Mouse (Mus musculus): ENCODE measurements around the gene Dner. TPM values are rescaled to one million over a fixed set of nuclear protein-coding genes. Genes with fewer than 3 reads are reported as not detected.

Dner gene
- polyA plus RNA-seq, 1 experiment from 2014 or later: 0.67 TPM

GRCm38 (mm10) chr1:84622978-84623554 is 73.0 kb downstream of the Dner start:
- 31% methylated on average over 12 of the region's 12 CpGs for WGBS
- Histone ChIP-seq H3K36me3 (no peaks in the 10 kb centered on the region), H3K9ac (no peak overlapping the region), H3K4me3 (no peak overlapping the region), H3K27me3 (no peaks in the 10 kb centered on the region), H3K9me3 (replicated peaks) (no peaks in the 10 kb centered on the region), H3K4me2 (no peak overlapping the region), H3K27ac (no peak overlapping the region), H3K4me1 (replicated peaks) (peaks cover 4% of the 10 kb centered on the region; the same call in 1 of the 2 replicates)
- no peak for ATAC-seq (replicated peaks; ENCODE audit: insufficient number of reproducible peaks, insufficient read depth, low FRiP score, low read depth)

GRCm38 (mm10) chr1:84621308-84621707 is 74.7 kb downstream of the Dner start:
- no peak for ATAC-seq (replicated peaks; ENCODE audit: insufficient number of reproducible peaks, insufficient read depth, low FRiP score, low read depth)
- Histone ChIP-seq H3K27ac (no peak overlapping the region), H3K9ac (no peak overlapping the region), H3K4me2 (no peak overlapping the region), H3K36me3 (no peaks in the 10 kb centered on the region), H3K9me3 (replicated peaks) (no peaks in the 10 kb centered on the region), H3K4me1 (replicated peaks) (peaks cover 4% of the 10 kb centered on the region; the same call in 1 of the 2 replicates), H3K27me3 (no peaks in the 10 kb centered on the region), H3K4me3 (no peak overlapping the region)
- WGBS: 65% methylated on average over 3 of the region's 3 CpGs

- no peaks in the 10 kb centered on the region for H3K27me3 ChIP-seq
- no peaks in the 10 kb centered on the region for H3K36me3 ChIP-seq
- H3K27ac ChIP-seq: no peak overlapping the region
- peak overlapping the region; percentile 50 for H3K4me2 ChIP-seq
- H3K9ac ChIP-seq: no peak overlapping the region
- ATAC-seq (replicated peaks; ENCODE audit: insufficient number of reproducible peaks, insufficient read depth, low FRiP score, low read depth): no peak
- no peaks in the 10 kb centered on the region for H3K9me3 ChIP-seq (replicated peaks)
- H3K4me3 ChIP-seq: peak overlapping the region; percentile 21; the same call in 1 of the 2 replicates
- WGBS: 41% methylated on average over 16 of the region's 16 CpGs
- peaks cover 4% of the 10 kb centered on the region; the same call in 1 of the 2 replicates for H3K4me1 ChIP-seq (replicated peaks)
Observed at GRCm38 (mm10) chr1:84619131-84619760, 76.8 kb downstream of the Dner start.

- no peak for ATAC-seq (replicated peaks; ENCODE audit: insufficient number of reproducible peaks, insufficient read depth, low FRiP score, low read depth)
- no peaks in the 10 kb centered on the region for H3K36me3 ChIP-seq
- peak overlapping the region; percentile 18; the same call in 1 of the 2 replicates for H3K27ac ChIP-seq
- no peaks in the 10 kb centered on the region for H3K9me3 ChIP-seq (replicated peaks)
- WGBS: 57% methylated on average over 1 of the region's 1 CpGs
- H3K4me1 ChIP-seq (replicated peaks): peaks cover 3% of the 10 kb centered on the region; the same call in 1 of the 2 replicates
- no peak overlapping the region for H3K4me2 ChIP-seq
- H3K9ac ChIP-seq: no peak overlapping the region
- H3K4me3 ChIP-seq: no peak overlapping the region
- H3K27me3 ChIP-seq: no peaks in the 10 kb centered on the region
Observed at GRCm38 (mm10) chr1:84618094-84618493, 77.9 kb downstream of the Dner start.

- H3K27me3 ChIP-seq: no peaks in the 10 kb centered on the region
- no peaks in the 10 kb centered on the region for H3K9me3 ChIP-seq (replicated peaks)
- no peaks in the 10 kb centered on the region for H3K36me3 ChIP-seq
- no peak overlapping the region for H3K4me2 ChIP-seq
- no peak for ATAC-seq (replicated peaks; ENCODE audit: insufficient number of reproducible peaks, insufficient read depth, low FRiP score, low read depth)
- no peak overlapping the region for H3K27ac ChIP-seq
- no peak overlapping the region for H3K9ac ChIP-seq
- H3K4me1 ChIP-seq (replicated peaks): no peaks in the 10 kb centered on the region
- H3K4me3 ChIP-seq: no peak overlapping the region
Observed at GRCm38 (mm10) chr1:84616133-84616532, 79.9 kb downstream of the Dner start.

- H3K4me1 ChIP-seq (replicated peaks): no peaks in the 10 kb centered on the region
- H3K27ac ChIP-seq: no peak overlapping the region
- H3K9me3 ChIP-seq (replicated peaks): no peaks in the 10 kb centered on the region
- no peak for ATAC-seq (replicated peaks; ENCODE audit: insufficient number of reproducible peaks, insufficient read depth, low FRiP score, low read depth)
- H3K9ac ChIP-seq: no peak overlapping the region
- H3K4me2 ChIP-seq: no peak overlapping the region
- no peaks in the 10 kb centered on the region for H3K36me3 ChIP-seq
- no peak overlapping the region for H3K4me3 ChIP-seq
- no peaks in the 10 kb centered on the region for H3K27me3 ChIP-seq
- WGBS: 41% methylated on average over 7 of the region's 7 CpGs
Observed at GRCm38 (mm10) chr1:84614596-84614995, 81.4 kb downstream of the Dner start.

GRCm38 (mm10) chr1:84613119-84613518 is 82.9 kb downstream of the Dner start:
- ATAC-seq (replicated peaks; ENCODE audit: insufficient number of reproducible peaks, insufficient read depth, low FRiP score, low read depth): no peak
- H3K27me3 ChIP-seq: no peaks in the 10 kb centered on the region

GRCm38 (mm10) chr1:84611331-84611730 is 84.7 kb downstream of the Dner start:
- no peak overlapping the region for H3K4me2 ChIP-seq
- no peak for ATAC-seq (replicated peaks; ENCODE audit: insufficient number of reproducible peaks, insufficient read depth, low FRiP score, low read depth)
- no peaks in the 10 kb centered on the region for H3K36me3 ChIP-seq
- no peaks in the 10 kb centered on the region for H3K9me3 ChIP-seq (replicated peaks)
- H3K27ac ChIP-seq: no peak overlapping the region
- H3K4me3 ChIP-seq: no peak overlapping the region
- H3K27me3 ChIP-seq: no peaks in the 10 kb centered on the region
- no peak overlapping the region for H3K9ac ChIP-seq
- WGBS: 73% methylated on average over 3 of the region's 3 CpGs
- H3K4me1 ChIP-seq (replicated peaks): no peaks in the 10 kb centered on the region

More at GRCm38 (mm10) chr1:84613119-84613518, 82.9 kb downstream of the Dner start:
- Histone ChIP-seq H3K27ac (no peak overlapping the region), H3K4me2 (no peak overlapping the region), H3K4me1 (replicated peaks) (no peaks in the 10 kb centered on the region), H3K36me3 (no peaks in the 10 kb centered on the region), H3K9ac (no peak overlapping the region), H3K9me3 (replicated peaks) (no peaks in the 10 kb centered on the region), H3K4me3 (no peak overlapping the region)
- WGBS: 85% methylated on average over 8 of the region's 8 CpGs

- no peak for ATAC-seq (replicated peaks; ENCODE audit: insufficient number of reproducible peaks, insufficient read depth, low FRiP score, low read depth)
- 81% methylated on average over 5 of the region's 5 CpGs for WGBS
- Histone ChIP-seq H3K9me3 (replicated peaks) (no peaks in the 10 kb centered on the region), H3K9ac (no peak overlapping the region), H3K36me3 (no peaks in the 10 kb centered on the region), H3K4me1 (replicated peaks) (no peaks in the 10 kb centered on the region), H3K4me3 (no peak overlapping the region), H3K4me2 (no peak overlapping the region), H3K27ac (no peak overlapping the region), H3K27me3 (no peaks in the 10 kb centered on the region)
Observed at GRCm38 (mm10) chr1:84599025-84599424, 97.0 kb downstream of the Dner start.

GRCm38 (mm10) chr1:84596023-84596422 is 100.0 kb downstream of the Dner start:
- no peak overlapping the region for H3K4me3 ChIP-seq
- H3K36me3 ChIP-seq: no peaks in the 10 kb centered on the region
- H3K9me3 ChIP-seq (replicated peaks): no peaks in the 10 kb centered on the region
- WGBS: 71% methylated on average over 3 of the region's 3 CpGs
- no peak overlapping the region for H3K27ac ChIP-seq
- H3K4me1 ChIP-seq (replicated peaks): no peaks in the 10 kb centered on the region
- ATAC-seq (replicated peaks; ENCODE audit: insufficient number of reproducible peaks, insufficient read depth, low FRiP score, low read depth): no peak
- H3K9ac ChIP-seq: no peak overlapping the region
- H3K4me2 ChIP-seq: no peak overlapping the region
- no peaks in the 10 kb centered on the region for H3K27me3 ChIP-seq

GRCm38 (mm10) chr1:84592394-84592793 is 103.6 kb downstream of the Dner start:
- Histone ChIP-seq H3K36me3 (no peaks in the 10 kb centered on the region), H3K9me3 (replicated peaks) (no peaks in the 10 kb centered on the region), H3K9ac (no peak overlapping the region), H3K27me3 (no peaks in the 10 kb centered on the region), H3K4me1 (replicated peaks) (no peaks in the 10 kb centered on the region), H3K27ac (no peak overlapping the region), H3K4me3 (no peak overlapping the region), H3K4me2 (no peak overlapping the region)
- WGBS: 82% methylated on average over 3 of the region's 3 CpGs
- ATAC-seq (replicated peaks; ENCODE audit: insufficient number of reproducible peaks, insufficient read depth, low FRiP score, low read depth): no peak

GRCm38 (mm10) chr1:84590534-84590933 is 105.5 kb downstream of the Dner start:
- WGBS: 57% methylated on average over 9 of the region's 9 CpGs
- Histone ChIP-seq H3K27ac (no peak overlapping the region), H3K36me3 (no peaks in the 10 kb centered on the region), H3K4me2 (no peak overlapping the region), H3K9ac (no peak overlapping the region), H3K27me3 (no peaks in the 10 kb centered on the region), H3K4me1 (replicated peaks) (no peaks in the 10 kb centered on the region; the same call in 1 of the 2 replicates), H3K9me3 (replicated peaks) (no peaks in the 10 kb centered on the region), H3K4me3 (no peak overlapping the region)
- ATAC-seq (replicated peaks; ENCODE audit: insufficient number of reproducible peaks, insufficient read depth, low FRiP score, low read depth): no peak

Measured in heart, embryonic 15.5 days (tissue).